Mouse (Mus musculus): Measurements from ENCODE around the gene Fam83d. TPM values are rescaled to one million over a fixed set of nuclear protein-coding genes. Genes with fewer than 3 reads are reported as not detected.
"Not testable (repeated sequence)": the region's sequence is repeated elsewhere in the genome, so short reads cannot be mapped to it uniquely, and the experiment has no call there.

Fam83d gene
- total RNA-seq (2021): 1 to 10 TPM; 1.0 to 1.5 TPM

- intact Hi-C loops (cut with DNase I): loop anchor here (2.0 kb wide), 1 partner anchor 85 kb away; no protein-coding TSS in a partner anchor
- peak; percentile 91 for DNase-seq
Measured at GRCm38 (mm10) chr2:158767742-158768339, at the start of gene Fam83d. Gene Fam83d, plus strand, starts transcription at chr2:158768093.

- no peak for DNase-seq
- intact Hi-C loops (cut with DNase I): no loop called here
Measured at GRCm38 (mm10) chr2:158718816-158719549, 48.9 kb upstream of the Fam83d start.

- DNase-seq: no peak
- intact Hi-C loops (cut with DNase I): no loop called here
Measured at GRCm38 (mm10) chr2:158720715-158721370, 47.0 kb upstream of the Fam83d start.

DNA sequence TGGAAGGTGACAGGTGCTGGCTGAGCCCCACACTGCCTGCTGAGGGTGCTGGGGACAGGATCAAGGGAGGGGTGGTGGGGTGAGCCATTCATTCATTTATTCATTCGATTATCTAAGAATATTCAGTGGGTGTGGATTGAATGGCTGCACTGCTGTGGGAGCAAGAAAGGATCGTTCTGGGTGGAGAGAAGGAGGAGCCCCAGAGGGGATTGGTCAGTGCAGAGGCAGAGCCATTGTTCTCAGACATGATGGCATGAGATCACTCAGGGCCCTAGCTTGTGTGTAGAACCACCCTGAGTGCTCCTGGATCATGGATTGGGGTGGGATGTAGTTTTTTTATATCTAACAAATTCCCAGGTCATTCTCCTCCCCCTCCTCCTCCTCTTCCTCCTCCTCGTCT is 46.4 kb upstream of the Fam83d start:
- intact Hi-C loops (cut with DNase I): no loop called here

GRCm38 (mm10) chr2:158722135-158722534 is 45.8 kb upstream of the Fam83d start:
- DNase-seq: no peak
- intact Hi-C loops (cut with DNase I): no loop called here

More for the DNA sequence above, 46.4 kb upstream of the Fam83d start:
- no peak for DNase-seq

GRCm38 (mm10) chr2:158722991-158723551 is 44.8 kb upstream of the Fam83d start:
- intact Hi-C loops (cut with DNase I): no loop called here

GRCm38 (mm10) chr2:158723806-158724205 is 44.1 kb upstream of the Fam83d start:
- intact Hi-C loops (cut with DNase I): no loop called here
- no peak for DNase-seq

More at GRCm38 (mm10) chr2:158722991-158723551, 44.8 kb upstream of the Fam83d start:
- DNase-seq: no peak

DNA sequence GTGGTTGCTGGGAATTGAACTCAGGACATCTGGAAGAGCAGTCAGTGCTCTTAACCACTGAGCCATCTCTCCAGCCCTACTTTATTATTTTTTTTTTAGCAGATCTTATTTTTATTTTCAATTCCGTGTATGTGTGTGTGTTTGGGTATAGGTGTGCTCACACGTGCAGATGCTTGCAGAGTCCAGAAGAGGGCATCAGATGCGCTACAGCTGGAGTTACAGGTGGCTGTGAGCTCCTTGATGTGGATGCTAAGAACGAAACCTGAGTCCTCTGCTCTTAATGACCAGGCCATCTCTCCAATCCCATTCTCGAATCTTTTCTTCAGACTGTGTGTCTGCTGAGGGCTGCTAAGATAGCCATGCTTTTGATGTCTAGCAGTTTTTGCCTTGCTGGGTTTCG is 41.6 kb upstream of the Fam83d start:
- intact Hi-C loops (cut with DNase I): no loop called here
- no peak for DNase-seq

GRCm38 (mm10) chr2:158728061-158728815 is 39.7 kb upstream of the Fam83d start:
- intact Hi-C loops (cut with DNase I): no loop called here
- DNase-seq: no peak

DNA sequence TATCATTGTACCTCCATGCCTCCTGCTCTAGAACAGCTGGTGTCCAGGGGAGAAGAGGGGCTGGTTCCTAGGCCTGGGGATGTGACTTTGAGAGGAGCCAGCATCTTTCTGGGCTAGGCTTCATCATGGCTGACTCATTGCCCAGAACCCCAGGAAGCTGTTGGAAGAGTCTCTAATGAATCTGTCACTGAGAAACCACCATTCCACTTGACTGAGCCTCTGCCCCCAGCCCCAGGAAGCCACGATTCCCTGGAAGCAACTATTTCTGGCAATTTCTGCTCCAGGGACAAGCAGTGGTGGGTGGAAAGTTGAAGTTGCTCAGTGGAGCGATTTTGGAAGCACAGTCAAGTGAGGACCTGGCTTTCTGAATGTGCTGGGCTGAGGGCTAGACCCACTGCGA is 37.0 kb upstream of the Fam83d start:
- intact Hi-C loops (cut with DNase I): no loop called here
- DNase-seq: no peak

- no peak for DNase-seq
- intact Hi-C loops (cut with DNase I): no loop called here
Measured at GRCm38 (mm10) chr2:158732521-158732920, 35.4 kb upstream of the Fam83d start.

DNA sequence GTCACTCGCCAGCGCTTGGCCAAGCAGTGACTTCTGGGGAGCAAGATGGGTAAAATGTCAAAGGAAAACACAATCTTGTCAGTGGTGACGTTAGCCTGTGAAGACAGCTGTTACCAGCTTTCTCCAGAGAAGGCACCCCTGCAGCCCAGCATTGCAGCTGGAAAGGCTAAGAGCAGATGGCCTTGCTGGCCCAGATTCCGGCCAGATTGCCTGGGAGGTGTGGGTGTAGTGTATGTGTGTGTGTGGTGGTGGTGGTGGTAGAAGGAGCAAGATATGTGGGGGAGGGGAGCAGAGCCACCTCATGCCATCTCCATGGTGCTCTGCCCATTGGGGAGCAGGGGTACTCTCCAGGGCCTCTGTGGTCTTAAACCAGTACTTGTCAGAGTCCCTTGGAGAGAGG is 34.8 kb upstream of the Fam83d start:
- no peak for DNase-seq
- intact Hi-C loops (cut with DNase I): no loop called here

DNA sequence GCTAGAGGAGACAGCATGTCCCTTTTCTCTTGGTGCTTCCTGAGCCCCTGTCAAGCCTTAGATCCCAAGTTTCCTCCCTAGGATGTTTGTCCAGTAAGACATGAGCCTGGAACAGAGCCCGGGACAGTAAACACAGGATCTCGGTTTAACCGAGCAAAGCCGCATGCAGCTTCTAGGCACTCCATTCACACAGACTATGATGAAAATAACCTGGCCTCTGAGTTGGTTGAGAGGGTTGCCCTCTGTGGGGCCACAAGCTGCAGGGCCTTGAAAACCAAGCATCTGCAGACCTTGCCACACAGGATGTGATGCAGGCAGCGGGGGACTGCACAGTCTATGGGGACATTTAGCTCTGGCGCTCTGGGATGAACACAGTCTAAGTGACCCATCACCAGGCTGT is 34.0 kb upstream of the Fam83d start:
- intact Hi-C loops (cut with DNase I): loop anchor here (2.0 kb wide), 1 partner anchor 61 kb away; no protein-coding TSS in a partner anchor
- peak in 1 of 2 experiments; percentile 29 for DNase-seq

GRCm38 (mm10) chr2:158734500-158735152 is 33.3 kb upstream of the Fam83d start:
- intact Hi-C loops (cut with DNase I): loop anchor here (2.0 kb wide), 1 partner anchor 62 kb away; no protein-coding TSS in a partner anchor
- peak; percentile 62 to 63 for DNase-seq

DNA sequence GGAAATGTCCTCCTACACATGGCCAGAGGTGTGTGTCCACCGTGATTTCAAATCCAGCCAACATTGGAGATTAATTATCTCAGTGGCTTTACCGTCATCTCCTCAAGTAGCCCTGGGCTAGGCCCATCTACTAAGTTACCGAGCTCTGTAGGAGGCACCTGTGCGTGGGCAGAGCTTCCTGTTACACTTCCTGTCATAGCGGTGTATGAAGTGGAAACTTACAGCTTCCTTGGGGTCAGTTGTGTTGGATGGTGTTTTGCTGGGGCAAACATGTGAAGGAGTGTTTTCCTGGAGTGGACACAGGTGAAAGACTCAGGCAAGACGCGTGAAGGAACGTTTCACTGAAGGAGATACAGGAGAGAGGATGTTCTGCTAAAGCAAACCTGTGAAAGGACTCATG is 32.6 kb upstream of the Fam83d start:
- DNase-seq: no peak
- intact Hi-C loops (cut with DNase I): loop anchor here (2.0 kb wide), 1 partner anchor 63 kb away; no protein-coding TSS in a partner anchor

DNA sequence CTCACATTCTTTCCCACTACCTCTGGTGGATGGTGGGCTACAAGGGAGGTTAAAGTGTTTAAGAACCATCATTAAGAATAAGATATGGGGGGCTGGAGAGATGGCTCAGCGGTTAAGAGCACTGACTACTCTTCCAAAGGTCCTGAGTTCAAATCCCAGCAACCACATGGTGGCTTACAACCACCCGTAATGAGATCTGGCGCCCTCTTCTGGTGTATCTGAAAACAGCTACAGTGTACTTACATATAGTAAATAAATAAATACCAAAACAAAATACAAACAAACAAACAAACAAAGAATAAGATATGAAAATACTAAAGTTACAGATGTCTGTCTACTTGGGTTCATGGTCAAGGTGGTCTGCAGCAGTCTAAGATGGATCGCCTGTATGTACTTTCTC is 31.6 kb upstream of the Fam83d start:
- DNase-seq; intact Hi-C loops (cut with DNase I): not testable (repeated sequence)

GRCm38 (mm10) chr2:158738591-158738990 is 29.3 kb upstream of the Fam83d start:
- DNase-seq: no peak
- intact Hi-C loops (cut with DNase I): no loop called here

- intact Hi-C loops (cut with DNase I): no loop called here
Measured at GRCm38 (mm10) chr2:158739113-158739512, 28.8 kb upstream of the Fam83d start.

DNA sequence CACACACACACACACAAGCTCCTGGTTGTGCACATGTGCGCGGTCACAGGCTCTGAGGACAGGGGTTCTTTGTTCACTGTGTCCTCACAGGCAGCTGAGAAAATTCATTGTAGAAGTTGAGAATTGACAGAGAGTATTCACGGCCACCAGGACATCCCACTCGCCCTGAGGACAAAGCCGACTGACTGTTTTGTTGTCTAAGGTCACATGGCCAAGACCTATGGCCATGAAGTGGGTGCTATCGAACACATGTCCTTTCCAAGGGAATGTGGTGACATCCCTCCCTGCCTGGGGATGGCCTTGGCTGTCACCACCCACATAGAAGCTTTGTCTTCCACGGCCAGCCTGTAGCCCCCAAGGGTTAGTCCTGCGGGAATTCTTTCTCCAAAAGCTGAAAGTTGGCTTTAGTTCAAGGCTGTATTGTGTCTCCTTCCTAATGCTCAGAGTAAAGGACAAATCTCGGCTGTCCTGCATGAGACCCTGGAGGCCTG is 26.8 kb upstream of the Fam83d start:
- intact Hi-C loops (cut with DNase I): loop anchor here (5.0 kb wide), 2 partner anchors 39 to 54 kb away; no protein-coding TSS in a partner anchor
- DNase-seq: no peak

More at GRCm38 (mm10) chr2:158739113-158739512, 28.8 kb upstream of the Fam83d start:
- DNase-seq: no peak

All from heart, postnatal 36 days (tissue).